Mouse (Mus musculus) ZHBTc4 (cell line): ENCODE measurements around the gene Pygo1.

ENCODE experiments used
- DNase-seq: peaks from one replicate; pipeline ENCODE4 v3.0.0-alpha.2; 2011; ENCODE audit warnings: low read depth, low spot score

Pygo1 gene

GRCm38 (mm10) chr9:72991420-72991819 is 66.0 kb downstream of the Pygo1 start:
- no peak for DNase-seq

DNA sequence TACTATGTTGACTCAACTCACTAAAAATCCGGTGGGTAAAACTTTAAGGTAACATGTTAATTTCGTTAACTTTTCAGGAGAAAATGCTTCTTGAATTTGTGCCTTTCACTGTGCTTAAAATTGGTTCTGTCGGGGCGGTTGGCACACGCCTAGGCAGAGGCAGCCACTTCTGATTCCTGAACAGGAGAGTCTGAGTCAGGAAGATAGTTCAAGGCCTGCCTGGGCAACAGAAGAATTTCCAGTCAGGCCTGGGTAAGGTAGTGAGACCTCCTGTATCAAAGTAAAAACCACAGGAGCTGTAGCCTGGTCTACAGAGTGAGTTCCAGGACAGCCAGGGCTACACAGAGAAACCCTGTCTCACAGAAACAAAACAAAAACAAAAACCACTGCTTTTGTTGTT is 67.1 kb downstream of the Pygo1 start:
- no peak for DNase-seq

DNA sequence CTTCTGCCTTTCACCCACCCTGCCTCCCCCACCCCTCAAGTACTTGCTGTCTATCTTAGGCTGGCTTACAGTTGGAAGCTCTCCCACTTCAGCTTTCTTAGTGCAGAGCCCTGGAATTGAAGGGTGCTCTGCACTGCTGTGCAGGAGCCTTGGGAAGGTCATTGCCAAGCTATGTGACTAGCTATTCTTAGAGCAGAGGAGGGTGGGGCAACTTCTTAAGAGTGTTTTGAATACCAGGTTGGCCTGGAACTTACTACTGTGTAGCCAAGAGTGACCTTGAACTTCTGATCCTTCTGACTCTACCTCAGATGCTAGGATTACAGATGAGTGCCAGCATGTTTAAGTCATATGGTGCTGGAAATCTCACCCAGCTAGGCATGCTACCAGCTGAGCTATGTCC is 70.7 kb downstream of the Pygo1 start:
- DNase-seq: peak; percentile 90

- peak; percentile 78 for DNase-seq
These were observed 71.4 kb downstream of the Pygo1 start for GRCm38 (mm10) chr9:72996806-72997205.

GRCm38 (mm10) chr9:73000487-73000886 is 75.0 kb downstream of the Pygo1 start:
- no peak for DNase-seq

- DNase-seq: no peak
These were observed 76.0 kb downstream of the Pygo1 start for GRCm38 (mm10) chr9:73001314-73002011.
